Mouse (Mus musculus): Measurements from ENCODE around the gene Sdsl.
"Not testable (repeated sequence)": the region's sequence is repeated elsewhere in the genome, so short reads cannot be mapped to it uniquely, and the experiment has no call there.

Sdsl gene

DNA sequence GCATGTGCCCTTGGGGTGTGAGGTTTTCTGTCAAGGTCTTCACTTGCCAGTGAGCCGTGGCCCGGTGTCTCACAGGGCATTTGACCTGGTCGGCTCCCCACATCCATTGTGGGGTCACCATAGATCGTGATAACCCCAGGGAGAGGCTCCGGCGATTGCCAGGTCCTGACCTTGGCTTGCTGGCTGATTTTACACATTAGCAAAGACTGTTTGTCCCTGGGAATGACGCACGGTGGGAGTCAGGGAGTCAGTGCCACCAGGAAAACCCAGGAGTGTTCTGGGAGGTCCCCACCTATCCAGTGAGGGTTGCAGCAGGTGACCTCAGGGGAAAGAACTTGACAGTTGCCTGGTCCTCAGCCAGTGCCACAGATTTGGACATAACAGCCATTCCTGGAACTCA is at the start of gene Sdsl:
Sdsl (minus strand) TSS at position 41 of the 400 bp plus-strand sequence.
- no peak for DNase-seq (ENCODE audit: low spot score in 2 of 2)

DNA sequence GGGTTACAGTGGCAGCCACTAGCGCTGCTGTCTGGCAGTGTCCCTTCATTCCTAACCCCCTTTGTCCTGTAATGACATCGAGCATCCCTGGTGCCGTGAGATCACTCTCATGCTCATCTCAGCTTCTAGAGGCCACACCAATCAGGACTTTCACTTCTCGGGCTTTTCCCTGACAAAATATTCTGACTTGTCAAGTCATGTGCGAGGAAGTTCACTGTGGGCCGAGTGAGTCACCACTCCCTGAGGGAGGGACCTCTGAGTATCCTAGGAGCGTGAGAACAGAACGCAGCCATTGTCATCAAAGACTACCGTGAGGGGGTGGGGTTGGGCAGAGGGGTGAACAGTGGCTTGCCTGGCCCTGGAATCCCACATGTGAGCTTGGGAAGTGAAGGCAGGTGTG is 44.9 kb upstream of the Sdsl start:
- no peak for DNase-seq (ENCODE audit: low spot score in 2 of 2)

DNA sequence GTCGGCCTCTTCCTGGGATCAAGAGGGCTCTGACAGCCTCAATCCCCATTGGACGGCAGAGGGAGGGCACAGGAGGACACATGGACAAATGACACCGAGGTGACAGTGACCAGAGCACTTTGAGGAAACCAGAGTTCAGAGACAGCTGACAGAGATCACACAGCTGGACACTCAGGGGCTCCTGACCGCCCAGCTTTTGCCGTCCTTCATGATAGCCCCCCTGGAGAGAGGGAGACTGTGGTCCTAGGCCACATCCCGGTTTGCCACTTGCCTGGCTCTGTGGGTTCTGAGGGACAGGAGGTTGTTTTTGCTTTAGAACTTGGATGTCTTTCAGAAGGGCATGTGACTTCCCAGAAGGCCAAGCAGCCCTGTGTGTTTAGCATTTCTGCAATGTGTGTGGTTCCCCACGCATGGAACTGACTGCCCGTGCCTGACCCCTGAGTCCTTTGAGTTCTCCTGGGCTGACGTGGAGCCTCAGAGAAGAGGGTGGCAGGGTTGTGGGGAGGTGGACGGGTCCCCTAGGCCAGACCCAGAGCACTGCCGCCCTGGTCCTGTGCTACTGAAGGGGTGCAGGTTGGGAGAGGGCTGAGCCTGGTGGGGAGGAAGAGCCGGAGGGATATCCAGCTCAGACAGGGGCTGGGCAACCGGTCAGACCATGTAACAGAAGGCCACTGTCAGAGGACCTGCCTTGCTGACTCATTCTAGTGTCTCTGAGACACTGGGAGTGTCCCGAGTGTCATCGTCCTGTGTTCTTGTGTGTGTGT is 43.8 kb upstream of the Sdsl start:
- no peak for DNase-seq (ENCODE audit: low spot score in 2 of 2)

DNA sequence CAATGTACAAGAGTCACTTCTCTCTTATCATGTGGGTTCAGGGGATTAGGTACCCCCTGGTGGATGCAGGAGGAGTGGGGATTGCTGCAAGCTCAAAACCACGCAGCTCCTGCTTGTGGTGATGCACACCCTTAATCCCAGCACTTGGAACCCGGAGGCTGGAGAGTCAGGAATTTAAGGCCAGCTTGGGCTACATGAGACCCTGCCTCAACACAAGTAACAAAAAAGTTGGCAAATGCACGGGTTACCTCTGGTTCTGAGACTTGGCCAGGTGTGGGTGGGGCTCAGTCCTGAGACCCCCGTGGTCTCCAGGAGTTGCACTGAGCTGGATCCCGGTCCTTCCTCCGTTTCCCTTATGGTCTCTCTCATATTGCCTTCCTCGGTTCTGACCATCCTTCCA is 42.8 kb upstream of the Sdsl start:
- no peak for DNase-seq (ENCODE audit: low spot score in 2 of 2)

DNA sequence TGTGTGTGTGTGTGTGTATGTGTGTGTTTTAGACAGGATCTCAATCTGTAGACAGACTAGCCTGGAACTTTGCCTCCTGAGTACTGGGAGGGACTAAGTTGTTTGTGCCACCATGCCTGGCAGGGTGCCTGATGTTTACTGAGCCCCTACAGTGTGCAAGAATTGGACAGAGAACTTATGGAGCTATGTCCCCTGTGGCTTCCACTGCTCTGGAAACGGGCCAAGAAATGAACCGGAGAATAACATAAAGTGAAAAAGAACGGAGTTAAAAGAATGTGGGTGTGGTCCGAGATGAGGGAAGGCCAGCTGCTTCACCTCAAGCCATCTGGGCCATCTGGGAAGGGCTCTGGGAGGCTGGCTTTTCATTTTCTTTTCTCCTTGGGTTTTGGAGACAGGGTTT is 42.1 kb upstream of the Sdsl start:
- DNase-seq (ENCODE audit: low spot score in 2 of 2) = no peak

DNA sequence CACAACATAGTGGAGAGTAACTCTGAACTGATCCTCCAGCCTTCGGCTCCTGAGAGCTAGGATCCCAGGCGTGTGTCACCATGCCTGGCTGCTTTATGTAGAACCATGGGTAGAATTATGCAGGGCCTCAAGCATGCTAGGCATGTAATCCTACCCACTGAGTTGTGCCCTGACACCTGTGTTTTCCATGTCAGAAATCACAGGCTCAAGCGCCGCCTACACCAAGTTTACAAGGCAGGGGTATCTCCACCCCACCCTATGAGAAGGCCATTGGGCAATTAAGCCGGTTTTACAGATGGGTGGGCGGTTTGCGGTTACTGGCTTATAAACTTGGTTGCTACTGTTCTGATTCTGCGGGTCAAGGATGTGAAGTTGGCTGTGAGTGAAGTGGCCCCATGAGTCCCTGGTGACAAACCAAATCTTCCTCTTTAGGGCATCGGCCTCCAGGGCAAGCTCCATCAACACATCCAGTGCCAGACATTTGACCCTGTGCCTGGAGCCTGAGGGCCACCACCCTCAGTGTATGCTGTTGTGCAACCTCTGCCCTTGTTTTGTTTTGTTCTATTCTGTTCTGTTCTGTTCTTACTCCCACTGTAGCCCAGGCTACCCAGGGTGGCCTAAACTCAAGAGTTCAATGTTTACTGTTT is 41.5 kb upstream of the Sdsl start:
- DNase-seq (ENCODE audit: low spot score in 2 of 2) = no peak

DNA sequence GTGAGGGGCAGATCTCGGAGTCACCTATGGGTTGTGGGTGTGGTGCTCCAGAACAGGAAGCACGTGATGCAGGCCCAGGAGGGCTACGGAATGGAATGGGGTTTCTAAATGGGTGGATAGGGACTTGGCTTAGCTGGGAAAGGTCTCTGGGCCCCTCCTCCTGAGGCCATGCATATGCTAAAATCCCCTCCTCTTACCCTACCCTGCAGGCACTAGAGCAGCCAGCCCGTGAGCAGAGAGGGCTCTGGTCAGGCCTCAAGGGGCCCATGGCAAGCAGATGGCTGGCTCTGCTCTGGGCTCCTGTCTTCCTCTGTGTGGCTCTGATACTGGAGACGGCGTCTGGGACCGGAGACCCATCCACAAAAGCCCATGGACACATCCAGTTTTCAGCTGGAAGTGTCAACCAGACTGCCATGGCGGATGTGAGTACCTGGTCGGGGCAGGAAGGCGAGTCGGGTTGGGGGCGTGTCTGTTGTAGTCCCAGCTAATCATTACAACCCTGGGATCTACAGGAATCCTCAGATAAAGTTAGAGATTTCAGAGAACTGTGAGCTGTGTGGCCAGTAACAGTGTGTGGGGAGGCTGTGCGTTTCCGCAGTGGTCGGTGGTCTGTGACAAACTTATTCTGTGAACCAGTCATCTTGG is 40.4 kb upstream of the Sdsl start:
- DNase-seq (ENCODE audit: low spot score in 2 of 2) = no peak

DNA sequence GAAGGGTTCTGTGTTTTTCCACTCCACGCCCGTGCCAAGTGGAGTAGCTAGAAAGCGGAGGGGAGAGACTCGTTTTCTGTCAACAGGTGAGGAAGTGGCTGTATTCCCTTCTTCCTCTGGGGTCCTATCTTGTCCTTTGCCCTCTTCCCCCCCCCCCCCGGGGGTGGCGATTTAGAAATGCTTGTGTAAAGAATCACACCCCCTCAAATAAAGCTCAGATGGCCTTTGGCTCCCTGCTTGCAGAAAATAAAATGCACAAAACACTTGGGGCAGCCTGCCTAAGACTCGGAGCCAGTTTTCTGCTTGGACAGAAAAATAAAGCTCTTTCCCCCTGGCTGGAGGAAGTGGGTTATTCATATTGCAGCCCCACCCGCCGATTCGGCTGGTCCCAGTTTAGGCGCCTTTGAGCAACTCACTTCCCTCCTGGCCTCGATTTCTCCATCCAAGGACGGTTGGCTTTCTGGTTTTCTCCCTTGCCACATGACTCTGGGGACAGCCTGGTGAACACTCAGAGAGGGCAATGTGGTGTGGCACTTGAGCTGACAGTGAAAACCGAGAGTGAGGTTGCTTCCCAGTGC is 39.1 kb upstream of the Sdsl start:
- peak in 1 of 2 experiments; percentile 35 for DNase-seq (ENCODE audit: low spot score in 2 of 2)

DNA sequence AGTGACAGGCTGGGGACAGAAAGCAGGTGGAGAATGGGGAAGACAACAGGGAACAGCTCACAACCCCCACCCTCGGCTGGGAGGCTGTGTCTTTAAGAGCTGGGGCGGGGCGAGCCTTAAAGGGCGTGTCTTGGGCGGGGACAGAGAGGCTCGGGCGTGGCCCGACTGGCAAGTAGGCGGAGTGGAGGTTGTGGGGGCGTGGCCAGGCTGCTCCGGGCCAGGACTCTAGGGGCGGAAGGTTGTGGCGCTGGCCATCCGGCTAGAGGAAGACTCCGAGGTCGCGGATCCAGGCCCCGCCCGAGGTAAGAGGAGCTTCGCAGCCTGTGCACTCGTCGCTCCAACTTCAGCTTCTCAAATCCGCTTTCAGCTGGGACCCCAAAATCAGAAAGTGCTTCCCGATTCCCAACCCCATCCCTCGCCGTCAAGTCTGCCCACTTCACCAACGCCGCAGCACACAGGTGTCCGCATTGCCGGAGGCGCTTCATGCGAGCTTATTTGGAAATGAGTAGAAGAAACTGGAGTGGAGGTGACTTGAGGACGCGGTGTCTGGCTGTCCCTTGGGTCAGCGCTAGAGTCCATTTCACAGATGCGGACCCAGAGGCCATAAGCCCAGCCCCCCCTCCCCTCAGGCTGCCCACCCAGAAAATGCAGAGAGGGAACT is 38.5 kb upstream of the Sdsl start, which contains the start of gene Slc8b1:
Slc8b1 (plus strand) TSS at position 187 of the 661 bp plus-strand sequence.
- peak; percentile 97 to 98 for DNase-seq (ENCODE audit: low spot score in 2 of 2)

DNA sequence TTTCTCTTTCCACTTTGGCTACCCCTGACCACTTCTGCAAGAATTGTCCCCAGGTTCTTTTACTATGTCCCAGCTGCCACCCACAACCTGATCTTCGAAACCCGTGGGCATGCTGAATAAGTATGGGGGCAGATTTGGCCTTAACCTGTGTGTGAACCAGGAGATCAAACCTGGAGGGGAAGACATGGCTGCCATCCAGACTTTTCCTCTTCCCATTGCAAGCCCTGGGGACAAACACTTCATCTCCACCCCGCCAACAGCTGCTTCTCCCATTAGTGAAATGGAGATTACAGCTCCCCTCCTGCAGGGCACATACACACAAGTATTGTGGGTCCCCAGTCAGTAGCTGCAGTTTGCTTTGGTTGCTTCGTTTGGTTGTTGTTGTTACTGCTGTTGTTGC is 34.7 kb upstream of the Sdsl start:
- no peak for DNase-seq (ENCODE audit: low spot score in 2 of 2)

DNA sequence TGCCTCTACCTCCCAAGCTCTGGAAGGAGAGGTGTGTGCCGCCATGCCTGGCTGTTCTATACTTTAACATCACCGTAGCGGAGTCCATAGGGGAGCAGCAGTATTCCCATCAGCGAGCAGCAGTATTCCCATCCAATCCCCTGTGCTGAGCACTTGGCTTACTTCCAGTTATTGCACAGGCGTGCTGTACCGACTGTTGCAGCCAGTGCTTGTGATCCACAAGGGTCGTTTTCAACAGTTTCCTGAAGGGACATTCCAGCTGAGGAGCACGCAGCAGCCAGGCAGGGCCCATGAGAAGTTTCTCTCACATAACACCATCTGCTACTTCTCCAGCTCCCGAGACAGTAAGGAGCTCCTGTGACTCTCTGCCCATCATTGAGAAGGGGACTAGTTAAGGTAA is 33.9 kb upstream of the Sdsl start:
- no peak for DNase-seq (ENCODE audit: low spot score in 2 of 2)

DNA sequence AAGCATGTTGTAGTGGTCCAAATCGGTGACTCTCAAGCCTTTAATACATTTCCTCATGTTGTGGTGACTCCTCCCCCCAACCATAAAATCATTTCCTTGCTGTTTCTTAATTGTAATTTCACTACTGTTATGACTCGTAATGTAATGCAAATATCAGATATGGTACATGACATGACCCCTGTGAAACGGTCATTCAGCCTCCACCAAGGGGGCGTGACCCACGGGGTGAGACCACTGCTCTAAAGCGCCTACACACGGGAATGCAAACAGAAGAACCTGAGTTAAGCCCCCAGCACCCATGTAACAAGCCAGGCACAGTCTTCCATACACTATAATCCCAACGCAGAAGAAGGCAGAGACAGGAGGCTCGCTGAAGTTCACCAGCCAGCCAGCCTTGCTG is 33.2 kb upstream of the Sdsl start:
- DNase-seq (ENCODE audit: low spot score in 2 of 2) = no peak

DNA sequence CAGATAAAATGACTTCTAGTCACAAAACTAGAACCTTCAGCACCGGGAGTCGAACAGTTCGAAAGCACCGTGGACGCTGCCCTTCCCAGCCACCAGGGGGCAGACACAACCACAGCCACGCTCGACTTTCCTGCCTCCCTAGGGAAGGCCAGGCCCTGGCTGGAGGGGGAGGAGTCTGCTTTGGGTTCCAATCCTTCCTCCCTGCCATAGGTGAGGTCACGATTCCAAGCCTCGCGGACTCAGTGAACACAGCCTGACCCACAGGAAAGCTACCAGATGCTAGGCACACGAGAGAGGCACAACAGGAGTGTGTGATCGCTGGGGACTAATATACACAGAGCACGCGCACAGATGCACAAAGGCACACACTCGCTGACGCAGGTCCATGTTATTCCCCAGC is 32.8 kb upstream of the Sdsl start:
- peak; percentile 71 to 88 for DNase-seq (ENCODE audit: low spot score in 2 of 2)

DNA sequence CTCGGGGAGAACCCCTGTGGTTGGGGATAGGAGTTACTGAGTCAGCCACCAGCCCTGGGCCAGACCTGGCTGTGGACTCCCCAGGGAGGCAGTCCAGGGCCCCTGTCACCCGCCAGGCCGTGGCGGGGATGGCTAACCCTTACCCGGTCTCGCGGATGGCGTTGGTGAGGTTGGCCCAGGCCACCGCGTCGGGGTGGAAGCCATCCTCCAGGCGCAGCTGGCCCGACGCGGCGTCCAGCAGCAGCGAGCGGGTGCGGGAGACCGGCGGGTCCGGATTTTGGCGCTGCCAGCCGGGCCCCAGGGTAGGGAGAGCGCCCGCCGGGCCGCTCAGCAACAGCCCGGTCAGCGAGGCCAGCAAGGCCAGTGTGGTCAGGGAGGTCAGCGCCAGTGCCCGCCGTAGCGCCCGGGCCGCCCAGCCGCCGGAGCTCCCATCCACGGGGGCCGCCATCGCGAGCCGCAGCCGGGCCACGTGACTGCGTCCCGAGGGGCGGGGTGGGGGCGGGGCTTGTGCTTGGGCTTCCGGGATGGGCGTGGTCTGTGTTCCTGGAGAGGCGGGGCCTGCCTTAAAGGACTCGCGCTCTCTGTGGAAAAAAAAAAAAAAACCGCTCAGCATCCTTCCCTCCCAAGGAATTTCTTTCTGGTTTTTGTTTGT is 30.7 kb upstream of the Sdsl start, which contains the start of gene Plbd2:
Plbd2 (minus strand) TSS at position 482 of the 652 bp plus-strand sequence.
- peak; percentile 84 to 93 for DNase-seq (ENCODE audit: low spot score in 2 of 2)

DNA sequence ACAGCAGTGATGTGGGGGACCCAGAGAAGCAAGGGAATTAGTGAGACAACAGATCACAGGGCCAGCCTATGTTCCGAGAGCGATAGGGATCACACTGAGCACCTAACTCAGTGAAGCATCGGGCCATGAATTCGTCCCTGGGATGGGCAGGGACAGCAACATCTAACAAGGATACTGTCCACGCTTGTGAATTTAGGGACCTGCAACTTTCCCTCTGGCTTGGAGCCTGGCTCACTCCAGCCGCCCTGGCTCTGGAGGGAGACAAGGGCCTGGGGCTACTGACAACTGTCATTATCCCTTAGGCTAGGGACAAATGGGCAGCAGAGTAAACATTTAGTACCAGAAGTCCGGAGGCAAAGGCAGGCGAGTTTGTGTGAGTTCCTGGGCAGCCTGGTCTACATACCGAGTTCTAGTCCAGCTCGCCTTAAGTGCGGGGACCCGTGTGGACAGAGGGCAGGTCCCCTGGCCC is 30.1 kb upstream of the Sdsl start:
- DNase-seq (ENCODE audit: low spot score in 2 of 2) = no peak

DNA sequence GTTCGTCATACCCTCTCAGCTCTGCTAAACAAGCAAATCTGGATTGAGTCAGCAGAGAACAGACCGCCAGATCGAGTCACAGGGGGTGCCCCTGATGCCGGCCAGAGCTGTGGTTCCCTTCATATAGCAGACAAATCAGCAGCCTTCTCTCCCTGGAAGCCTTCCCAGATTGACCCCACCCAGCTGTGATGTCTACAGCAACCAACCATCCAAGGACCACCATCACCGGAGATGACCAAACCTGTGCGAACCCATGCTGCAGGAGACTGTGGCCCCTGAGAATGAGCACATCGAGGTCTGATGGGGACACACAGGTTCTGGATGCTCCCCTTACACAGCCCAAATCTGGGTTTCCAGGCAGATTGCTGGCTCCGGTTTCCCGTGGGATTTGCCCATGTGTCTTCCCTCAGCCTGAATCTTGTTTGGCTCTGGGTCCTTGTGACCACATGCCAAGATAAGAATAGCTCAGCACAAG is 29.6 kb upstream of the Sdsl start:
- no peak for DNase-seq (ENCODE audit: low spot score in 2 of 2)

DNA sequence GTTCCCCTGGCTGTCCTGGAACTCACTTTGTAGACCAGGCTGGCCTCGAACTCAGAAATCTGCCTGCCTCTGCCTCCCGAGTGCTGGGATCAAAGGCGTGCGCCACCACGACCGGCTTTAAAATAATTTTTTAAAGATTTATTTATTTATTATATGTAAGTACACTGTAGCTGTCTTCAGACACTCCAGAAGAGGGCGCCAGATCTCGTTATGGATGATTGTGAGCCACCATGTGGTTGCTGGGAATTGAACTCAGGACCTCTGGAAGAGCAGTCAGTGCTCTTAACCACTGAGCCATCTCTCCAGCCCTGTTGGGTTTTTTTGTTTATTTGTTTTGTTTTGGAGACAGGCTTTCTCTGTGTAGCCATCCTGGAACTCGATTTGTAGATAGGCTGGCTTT is 28.0 kb upstream of the Sdsl start:
- not testable (repeated sequence) for DNase-seq (ENCODE audit: low spot score in 2 of 2)

DNA sequence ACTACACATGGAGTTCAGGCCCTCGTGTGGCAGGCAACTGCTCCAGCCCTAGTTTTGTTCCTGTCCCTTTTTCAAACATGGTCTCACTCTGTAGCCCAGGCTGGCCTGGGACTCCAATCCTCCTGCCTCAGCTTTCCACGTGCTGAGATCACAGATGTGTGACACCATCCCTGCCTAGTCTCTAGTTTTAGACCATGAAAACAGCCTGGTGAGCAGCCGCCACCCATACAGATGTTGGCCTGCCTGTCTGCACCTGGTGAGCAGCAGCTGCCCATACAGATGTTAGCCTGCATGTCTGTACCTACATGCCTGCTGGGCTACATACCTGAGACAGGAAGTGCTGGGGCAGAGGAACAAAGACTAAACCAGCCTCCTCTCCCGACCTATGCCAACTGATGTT is 26.6 kb upstream of the Sdsl start:
- DNase-seq (ENCODE audit: low spot score in 2 of 2) = no peak

DNA sequence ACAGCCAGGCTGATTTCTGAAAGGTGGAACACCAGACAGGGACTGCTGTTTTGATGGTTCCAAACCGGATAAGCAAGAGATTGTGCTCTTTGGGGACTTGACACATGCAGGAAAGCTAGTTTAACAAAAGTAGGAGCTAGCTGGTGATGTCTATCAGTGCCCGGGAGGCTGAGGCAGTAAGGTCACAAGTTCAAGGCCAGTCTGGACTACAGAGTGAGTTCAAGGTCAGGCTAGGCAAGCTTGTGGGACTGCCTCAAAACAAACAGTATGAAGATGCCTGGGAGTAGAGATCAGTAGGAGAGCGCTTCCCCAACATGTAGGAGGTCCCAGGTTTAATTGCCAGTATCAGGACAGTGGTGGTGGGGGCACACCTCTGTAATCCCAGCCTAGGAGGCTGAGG is 24.5 kb upstream of the Sdsl start:
- no peak for DNase-seq (ENCODE audit: low spot score in 2 of 2)

DNA sequence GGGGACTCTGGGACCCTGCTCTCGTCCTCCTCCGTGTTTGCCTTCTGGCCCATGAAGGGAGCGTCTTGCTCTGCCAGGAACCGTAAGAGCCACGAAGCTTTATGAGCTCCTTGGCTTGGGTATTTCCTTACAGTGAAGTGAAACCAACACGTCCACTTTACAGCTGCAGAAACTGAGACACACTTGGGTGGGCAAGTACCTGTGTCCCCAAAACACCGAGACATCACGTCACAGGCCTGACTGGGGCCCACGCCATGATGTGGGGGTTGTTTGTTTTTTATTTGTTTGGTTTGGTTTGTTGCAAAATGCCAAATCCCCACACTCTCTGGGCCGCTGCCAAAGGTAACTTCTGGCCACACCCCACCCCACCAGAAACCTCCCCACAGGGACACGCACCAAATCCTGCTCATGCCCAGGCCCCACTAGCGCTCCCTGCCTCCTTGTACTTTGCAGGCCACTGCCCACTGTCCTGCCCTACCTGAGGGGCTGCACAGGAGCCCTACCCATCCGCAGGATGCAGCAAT is 23.2 kb upstream of the Sdsl start:
- DNase-seq (ENCODE audit: low spot score in 2 of 2) = no peak

All from spleen, postnatal 4 days (tissue).